Mouse (Mus musculus): Measurements from ENCODE around the gene Olfr764-ps1. TPM values are rescaled to one million over a fixed set of nuclear protein-coding genes. Genes with fewer than 3 reads are reported as not detected.
A peak's percentile ranks its signal among the peaks of the same experiment; 100 is the strongest.
"Not testable (repeated sequence)": the region's sequence is repeated elsewhere in the genome, so short reads cannot be mapped to it uniquely, and the experiment has no call there.

Gene Olfr764-ps1
- not detected in 2 replicates for polyA plus RNA-seq (2014; fragmentation: Nextera tagmentation; extraction: Ambion mirVana)

DNA sequence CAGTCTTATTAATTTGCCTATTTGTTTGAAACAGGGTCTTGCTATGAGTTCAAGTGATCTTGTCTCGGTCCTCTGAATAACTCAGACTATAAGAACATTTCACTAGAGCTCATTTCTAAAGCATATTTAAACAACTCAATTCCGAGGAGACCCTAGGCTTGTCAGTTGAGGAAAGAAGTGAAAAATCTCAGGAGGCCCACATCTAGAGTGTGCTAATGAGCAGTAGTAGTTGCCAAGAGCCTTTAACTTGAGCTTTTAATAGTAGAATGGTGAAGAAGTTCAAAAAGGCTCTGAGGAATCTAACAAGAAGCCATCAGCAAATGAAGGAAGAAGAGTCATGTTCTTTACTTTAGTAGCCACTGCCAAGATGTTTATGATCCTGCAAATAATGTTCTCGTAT is at the start of gene Olfr764-ps1:
Olfr764-ps1 (minus strand) TSS at position 101 of the 400 bp plus-strand sequence.
- H3K4me1 ChIP-seq (ENCODE audit: control insufficient read depth, insufficient read depth, low read length): no peaks in the 10 kb centered on the region
- H3K9me3 ChIP-seq (ENCODE audit: control insufficient read depth, low read length): no peaks in the 10 kb centered on the region
- H3K27ac ChIP-seq (ENCODE audit: low read depth, low read length): no peak within 1 kb of the TSS
- no peaks in the 10 kb centered on the region for H3K36me3 ChIP-seq (ENCODE audit: control insufficient read depth, insufficient read depth, low read length)
- H3K4me2 ChIP-seq: no peak within 1 kb of the TSS
- 87% methylated on average over 3 of the region's 3 CpGs for WGBS
- H3K9ac ChIP-seq (ENCODE audit: low read length): no peak within 1 kb of the TSS
- H3K4me3 ChIP-seq (ENCODE audit: low read depth, low read length): no peak within 1 kb of the TSS
- no peak for ATAC-seq (ENCODE audit: low FRiP score)
- DNase-seq (ENCODE audit: low spot score, missing footprints): no peak
- no peaks in the 10 kb centered on the region for H3K27me3 ChIP-seq (ENCODE audit: control insufficient read depth, insufficient read depth, low read length)

DNA sequence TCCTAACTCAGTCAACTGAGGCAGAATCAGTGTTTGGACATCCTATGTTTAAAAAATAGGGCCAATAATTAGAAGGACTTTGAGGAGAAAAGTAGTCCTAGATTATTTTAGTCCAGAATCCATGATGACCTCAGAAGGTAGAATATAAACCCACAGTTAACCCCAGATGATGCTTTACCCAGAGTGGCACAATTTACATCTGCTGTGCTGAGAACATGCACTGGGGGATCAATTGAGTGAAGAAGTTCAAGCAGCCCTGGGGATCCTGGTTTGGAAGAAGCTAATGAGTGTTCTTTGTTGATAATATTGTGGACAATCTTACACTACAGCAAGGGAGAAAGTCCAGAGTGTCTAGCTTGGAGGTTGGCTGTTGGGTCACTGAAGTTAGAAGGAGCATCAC is 43.1 kb upstream of the Olfr764-ps1 start, which contains the start of gene Olfr767:
Olfr767 (minus strand) TSS at position 101 of the 400 bp plus-strand sequence.
- not testable (repeated sequence) for H3K4me1 ChIP-seq (ENCODE audit: control insufficient read depth, insufficient read depth, low read length); H3K36me3 ChIP-seq (ENCODE audit: control insufficient read depth, insufficient read depth, low read length); H3K4me2 ChIP-seq; DNase-seq (ENCODE audit: low spot score, missing footprints); H3K27me3 ChIP-seq (ENCODE audit: control insufficient read depth, insufficient read depth, low read length); ATAC-seq (ENCODE audit: low FRiP score); H3K9ac ChIP-seq (ENCODE audit: low read length); H3K4me3 ChIP-seq (ENCODE audit: low read depth, low read length); H3K27ac ChIP-seq (ENCODE audit: low read depth, low read length); H3K9me3 ChIP-seq (ENCODE audit: control insufficient read depth, low read length)

DNA sequence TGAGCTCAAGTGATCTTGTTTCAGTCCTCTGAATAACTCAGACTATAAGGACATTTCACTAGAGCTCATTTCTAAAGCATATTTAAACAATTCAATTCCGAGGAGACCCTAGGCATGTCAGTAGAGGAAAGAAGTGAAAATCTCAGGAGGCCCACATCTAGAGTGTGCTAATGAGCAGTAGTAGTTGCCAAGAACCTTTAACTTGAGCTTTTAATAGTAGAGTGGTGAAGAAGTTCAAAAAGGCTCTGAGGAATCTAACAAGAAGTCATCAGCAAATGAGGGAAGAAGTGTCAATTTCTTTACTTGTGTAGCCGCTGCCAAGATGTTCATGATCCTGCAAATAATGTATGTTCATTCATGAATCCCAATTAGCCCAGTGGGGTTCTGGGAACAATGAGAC is 29.2 kb upstream of the Olfr764-ps1 start, which contains the start of gene Olfr766-ps1:
Olfr766-ps1 (minus strand) TSS at position 101 of the 400 bp plus-strand sequence.
- 89% methylated on average over 2 of the region's 2 CpGs for WGBS
- Histone ChIP-seq H3K9me3 (ENCODE audit: control insufficient read depth, low read length) (no peaks in the 10 kb centered on the region), H3K27me3 (ENCODE audit: control insufficient read depth, insufficient read depth, low read length) (no peaks in the 10 kb centered on the region), H3K27ac (ENCODE audit: low read depth, low read length) (no peak within 1 kb of the TSS), H3K36me3 (ENCODE audit: control insufficient read depth, insufficient read depth, low read length) (no peaks in the 10 kb centered on the region), H3K4me3 (ENCODE audit: low read depth, low read length) (no peak within 1 kb of the TSS), H3K4me1 (ENCODE audit: control insufficient read depth, insufficient read depth, low read length) (no peaks in the 10 kb centered on the region), H3K4me2 (no peak within 1 kb of the TSS), H3K9ac (ENCODE audit: low read length) (no peak within 1 kb of the TSS)
- ATAC-seq (ENCODE audit: low FRiP score): no peak
- no peak for DNase-seq (ENCODE audit: low spot score, missing footprints)

DNA sequence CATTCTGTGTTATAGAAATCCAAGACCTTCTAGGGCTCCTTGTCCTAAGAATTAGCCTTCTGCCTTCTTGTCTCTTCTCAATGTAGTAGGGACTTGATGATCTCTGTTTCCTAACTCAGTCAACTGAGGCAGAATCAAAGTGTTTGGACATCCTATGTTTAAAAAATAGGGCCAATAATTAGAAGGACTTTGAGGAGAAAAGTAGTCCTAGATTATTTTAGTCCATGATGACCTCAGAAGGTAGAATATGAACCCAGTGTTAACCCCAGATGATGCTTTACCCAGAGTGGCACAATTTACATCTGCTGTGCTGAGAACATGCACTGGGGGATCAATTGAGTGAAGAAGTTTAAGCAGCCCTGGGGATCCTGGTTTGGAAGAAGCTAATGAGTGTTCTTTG is 10.2 kb upstream of the Olfr764-ps1 start, which contains the start of gene Olfr765:
Olfr765 (minus strand) TSS at position 101 of the 400 bp plus-strand sequence.
- H3K27ac ChIP-seq (ENCODE audit: low read depth, low read length); H3K9me3 ChIP-seq (ENCODE audit: control insufficient read depth, low read length); ATAC-seq (ENCODE audit: low FRiP score); H3K4me3 ChIP-seq (ENCODE audit: low read depth, low read length); H3K9ac ChIP-seq (ENCODE audit: low read length); H3K4me1 ChIP-seq (ENCODE audit: control insufficient read depth, insufficient read depth, low read length); H3K4me2 ChIP-seq; DNase-seq (ENCODE audit: low spot score, missing footprints); H3K27me3 ChIP-seq (ENCODE audit: control insufficient read depth, insufficient read depth, low read length); H3K36me3 ChIP-seq (ENCODE audit: control insufficient read depth, insufficient read depth, low read length): not testable (repeated sequence)

DNA sequence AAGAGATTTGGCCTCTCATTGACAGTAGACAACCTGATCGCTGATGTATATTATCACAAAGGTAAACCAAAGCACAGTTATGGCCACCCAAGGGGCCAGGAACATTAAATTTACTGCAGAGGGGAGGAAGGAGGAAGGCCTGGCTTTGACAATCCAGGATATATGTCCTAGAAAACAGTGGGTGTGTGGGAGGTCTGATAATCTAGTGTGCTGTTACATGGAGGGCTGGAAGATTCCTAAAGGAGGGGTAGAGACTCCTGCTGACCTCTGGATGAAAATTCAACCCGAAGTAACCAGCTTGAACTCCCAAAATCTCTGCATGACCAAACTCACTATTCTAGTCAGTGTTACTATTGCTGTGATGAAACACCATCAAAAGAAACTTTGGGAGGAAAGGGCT is 11.4 kb downstream of the Olfr764-ps1 start:
- ATAC-seq (ENCODE audit: low FRiP score) (no peak), DNase-seq (ENCODE audit: low spot score, missing footprints) (no peak)
- Histone ChIP-seq H3K36me3 (ENCODE audit: control insufficient read depth, insufficient read depth, low read length) (no peaks in the 10 kb centered on the region), H3K9ac (ENCODE audit: low read length) (no peak overlapping the region), H3K9me3 (ENCODE audit: control insufficient read depth, low read length) (no peaks in the 10 kb centered on the region), H3K4me3 (ENCODE audit: low read depth, low read length) (no peak overlapping the region), H3K27ac (ENCODE audit: low read depth, low read length) (no peak overlapping the region), H3K4me2 (no peak overlapping the region), H3K4me1 (ENCODE audit: control insufficient read depth, insufficient read depth, low read length) (no peaks in the 10 kb centered on the region), H3K27me3 (ENCODE audit: control insufficient read depth, insufficient read depth, low read length) (no peaks in the 10 kb centered on the region)
- 83% methylated on average over 2 of the region's 2 CpGs for WGBS

DNA sequence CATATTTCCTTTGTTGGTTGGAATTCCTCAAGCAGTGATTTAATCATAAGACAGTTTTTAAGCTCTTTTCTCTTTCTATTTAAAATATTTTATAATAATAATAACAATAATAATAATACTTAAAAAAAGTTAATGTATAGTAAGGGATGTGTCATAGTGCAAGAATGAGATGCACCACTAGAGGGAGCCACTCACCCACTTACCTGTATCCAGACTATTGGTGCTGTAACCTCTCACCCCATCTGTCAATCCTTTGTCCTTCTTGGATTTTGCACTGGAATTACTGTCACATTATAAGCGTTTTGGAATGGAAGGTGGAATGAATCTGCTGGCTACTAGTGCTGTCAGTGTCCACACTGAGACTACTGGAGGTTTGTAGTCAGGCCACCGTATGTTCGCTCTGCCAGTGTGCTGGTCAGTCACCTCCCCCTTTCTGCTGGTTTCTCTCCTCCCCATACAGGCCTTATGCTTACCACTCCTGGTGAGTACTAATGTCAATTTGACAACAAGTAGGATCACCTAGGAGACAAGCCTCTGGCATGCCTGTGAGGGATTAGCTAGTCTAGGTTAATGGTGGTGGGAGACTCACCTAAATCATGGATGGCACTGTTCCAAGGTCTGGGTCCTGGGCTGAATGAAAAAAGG is 13.6 kb downstream of the Olfr764-ps1 start:
- H3K4me3 ChIP-seq (ENCODE audit: low read depth, low read length): no peak overlapping the region
- no peaks in the 10 kb centered on the region for H3K36me3 ChIP-seq (ENCODE audit: control insufficient read depth, insufficient read depth, low read length)
- H3K4me2 ChIP-seq: no peak overlapping the region
- DNase-seq (ENCODE audit: low spot score, missing footprints) (peak; percentile 95), ATAC-seq (ENCODE audit: low FRiP score) (peak; percentile 84)
- WGBS: 65% methylated on average over 3 of the region's 3 CpGs
- H3K27me3 ChIP-seq (ENCODE audit: control insufficient read depth, insufficient read depth, low read length): no peaks in the 10 kb centered on the region
- H3K9me3 ChIP-seq (ENCODE audit: control insufficient read depth, low read length): no peaks in the 10 kb centered on the region
- H3K4me1 ChIP-seq (ENCODE audit: control insufficient read depth, insufficient read depth, low read length): no peaks in the 10 kb centered on the region
- H3K9ac ChIP-seq (ENCODE audit: low read length): no peak overlapping the region
- H3K27ac ChIP-seq (ENCODE audit: low read depth, low read length): no peak overlapping the region

DNA sequence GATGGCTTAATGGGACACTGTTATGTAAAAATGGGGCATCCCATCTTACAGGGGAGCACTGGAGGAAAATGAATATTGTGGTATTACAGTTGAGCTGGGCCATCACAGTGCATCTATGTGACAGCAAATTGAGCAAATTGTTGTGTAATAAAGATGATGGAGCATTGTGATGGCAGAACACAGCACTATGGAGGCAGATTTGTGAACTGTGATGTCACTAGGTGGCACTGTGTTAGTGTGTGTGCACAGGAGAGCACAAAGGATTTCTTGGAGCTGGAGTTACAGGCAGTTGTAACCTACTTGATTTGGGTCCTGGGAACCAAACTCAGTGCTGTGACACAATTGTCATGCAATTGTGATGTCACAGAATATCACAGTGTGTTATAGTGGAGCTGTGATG is 16.4 kb downstream of the Olfr764-ps1 start:
- DNase-seq (ENCODE audit: low spot score, missing footprints) (no peak), ATAC-seq (ENCODE audit: low FRiP score) (no peak)

DNA sequence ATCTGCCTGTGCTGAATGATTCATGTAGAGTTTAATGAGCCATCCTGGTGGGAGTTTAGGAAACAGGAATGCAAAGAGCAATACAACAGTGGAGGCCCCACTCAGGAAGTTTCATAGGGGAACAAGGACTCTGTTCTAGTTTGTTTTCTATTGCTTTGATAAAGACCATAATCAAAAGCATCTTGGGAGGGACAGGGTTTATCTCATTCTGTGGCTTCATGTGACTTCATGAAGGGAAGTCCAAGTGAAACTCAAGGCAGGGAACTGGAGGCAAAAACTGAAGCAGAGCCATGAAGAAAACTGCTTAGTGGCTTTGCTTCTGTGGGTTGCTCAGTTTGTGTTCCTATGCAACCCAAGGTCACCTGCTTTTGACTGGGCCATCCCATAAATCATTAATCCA is 25.2 kb downstream of the Olfr764-ps1 start:
- no peak overlapping the region for H3K4me2 ChIP-seq
- DNase-seq (ENCODE audit: low spot score, missing footprints): no peak
- H3K9me3 ChIP-seq (ENCODE audit: control insufficient read depth, low read length): no peaks in the 10 kb centered on the region
- H3K27ac ChIP-seq (ENCODE audit: low read depth, low read length): no peak overlapping the region
- H3K4me1 ChIP-seq (ENCODE audit: control insufficient read depth, insufficient read depth, low read length): no peaks in the 10 kb centered on the region
- H3K36me3 ChIP-seq (ENCODE audit: control insufficient read depth, insufficient read depth, low read length): no peaks in the 10 kb centered on the region
- ATAC-seq (ENCODE audit: low FRiP score): no peak
- no peak overlapping the region for H3K4me3 ChIP-seq (ENCODE audit: low read depth, low read length)
- no peak overlapping the region for H3K9ac ChIP-seq (ENCODE audit: low read length)
- no peaks in the 10 kb centered on the region for H3K27me3 ChIP-seq (ENCODE audit: control insufficient read depth, insufficient read depth, low read length)

More for the DNA sequence above, 16.4 kb downstream of the Olfr764-ps1 start:
- Histone ChIP-seq H3K4me3 (ENCODE audit: low read depth, low read length) (no peak overlapping the region), H3K4me1 (ENCODE audit: control insufficient read depth, insufficient read depth, low read length) (no peaks in the 10 kb centered on the region), H3K9me3 (ENCODE audit: control insufficient read depth, low read length) (no peaks in the 10 kb centered on the region), H3K36me3 (ENCODE audit: control insufficient read depth, insufficient read depth, low read length) (no peaks in the 10 kb centered on the region), H3K27me3 (ENCODE audit: control insufficient read depth, insufficient read depth, low read length) (no peaks in the 10 kb centered on the region), H3K9ac (ENCODE audit: low read length) (no peak overlapping the region), H3K4me2 (no peak overlapping the region), H3K27ac (ENCODE audit: low read depth, low read length) (no peak overlapping the region)

DNA sequence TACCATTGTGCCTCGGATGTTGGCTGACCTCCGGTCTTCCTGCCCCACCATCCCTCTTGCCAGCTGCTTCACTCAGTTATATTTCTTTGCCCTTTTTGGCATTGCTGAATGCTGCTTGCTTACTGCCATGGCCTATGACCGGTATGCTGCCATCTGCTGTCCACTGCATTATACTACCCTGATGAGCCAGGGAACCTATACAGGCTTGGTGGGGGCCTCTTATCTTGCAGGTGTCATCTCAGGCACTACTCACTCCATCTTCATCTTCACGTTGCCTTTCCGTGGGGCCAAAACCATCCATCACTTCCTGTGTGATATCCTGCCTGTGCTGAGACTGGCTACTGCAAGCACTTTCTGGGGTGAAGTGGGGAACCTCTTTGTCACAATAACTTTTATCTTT is 28.2 kb downstream of the Olfr764-ps1 start:
- peak; percentile 61; the same call in 1 of the 2 replicates for ATAC-seq (ENCODE audit: low FRiP score)
- H3K9ac ChIP-seq (ENCODE audit: low read length); H3K36me3 ChIP-seq (ENCODE audit: control insufficient read depth, insufficient read depth, low read length); DNase-seq (ENCODE audit: low spot score, missing footprints); H3K27me3 ChIP-seq (ENCODE audit: control insufficient read depth, insufficient read depth, low read length); H3K27ac ChIP-seq (ENCODE audit: low read depth, low read length); H3K4me1 ChIP-seq (ENCODE audit: control insufficient read depth, insufficient read depth, low read length); H3K4me2 ChIP-seq; H3K4me3 ChIP-seq (ENCODE audit: low read depth, low read length); H3K9me3 ChIP-seq (ENCODE audit: control insufficient read depth, low read length): not testable (repeated sequence)
- WGBS: 67% methylated on average over 2 of the region's 5 CpGs
